Mouse (Mus musculus) T-helper 2 cell (primary cell): ENCODE measurements around the gene Zfpm1.

Source experiments
- in situ Hi-C: fragments of 300-600 bp; cut with MboI, MseI; formaldehyde crosslinking; loops from one replicate; pipeline ENCODE4 v1.15.1; 2025; ENCODE audit warnings: high pct_unique_total_duplicates

Zfpm1 gene

GRCm38 (mm10) chr8:122345181-122346095 is 63.5 kb downstream of the Zfpm1 start:
- in situ Hi-C loops, result no loop called here

DNA sequence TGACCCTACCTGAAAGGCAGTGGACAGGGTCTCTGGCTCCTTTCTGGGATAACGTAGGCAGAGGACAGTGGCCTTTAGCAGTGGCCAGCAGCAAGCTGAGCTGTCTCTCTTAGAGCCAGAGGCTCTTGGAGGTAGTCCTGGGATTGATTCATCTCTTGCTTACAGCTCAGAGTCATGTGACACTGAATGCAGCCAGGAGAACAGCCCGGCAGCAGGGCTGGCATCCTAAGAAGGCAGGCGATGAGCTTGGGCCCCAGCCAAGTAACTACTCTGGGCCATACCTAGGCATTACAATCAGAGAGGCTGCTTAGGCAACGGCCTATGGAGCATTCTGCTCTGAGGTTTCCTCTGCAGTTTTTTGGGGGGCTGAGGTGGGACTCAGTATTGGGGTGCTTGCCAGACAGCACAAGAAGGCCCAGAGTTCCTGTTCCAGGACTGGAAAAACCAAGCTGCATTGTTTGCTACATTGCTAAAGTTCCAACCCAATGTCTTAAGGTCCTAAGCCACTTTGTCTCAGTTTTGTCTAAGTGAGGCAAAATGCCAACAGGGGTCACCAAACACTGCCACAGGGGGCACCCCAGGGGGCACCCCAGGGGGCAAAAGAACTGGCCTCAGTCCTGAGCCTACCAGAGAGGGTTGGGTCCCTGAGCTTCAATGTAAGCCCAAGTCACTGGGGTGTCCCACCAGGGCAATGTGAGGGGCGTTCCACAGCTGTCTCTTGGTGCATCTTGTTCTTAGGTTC is 66.0 kb downstream of the Zfpm1 start:
- in situ Hi-C loops, result no loop called here

- in situ Hi-C loops, result loop anchor here (10.0 kb wide), 1 partner anchor 175 kb away; no protein-coding TSS in a partner anchor
Measured at GRCm38 (mm10) chr8:122349357-122350297, 67.7 kb downstream of the Zfpm1 start.

GRCm38 (mm10) chr8:122350309-122351089 is 68.6 kb downstream of the Zfpm1 start:
- in situ Hi-C loops, result loop anchor here (10.0 kb wide), 1 partner anchor 176 kb away; no protein-coding TSS in a partner anchor

DNA sequence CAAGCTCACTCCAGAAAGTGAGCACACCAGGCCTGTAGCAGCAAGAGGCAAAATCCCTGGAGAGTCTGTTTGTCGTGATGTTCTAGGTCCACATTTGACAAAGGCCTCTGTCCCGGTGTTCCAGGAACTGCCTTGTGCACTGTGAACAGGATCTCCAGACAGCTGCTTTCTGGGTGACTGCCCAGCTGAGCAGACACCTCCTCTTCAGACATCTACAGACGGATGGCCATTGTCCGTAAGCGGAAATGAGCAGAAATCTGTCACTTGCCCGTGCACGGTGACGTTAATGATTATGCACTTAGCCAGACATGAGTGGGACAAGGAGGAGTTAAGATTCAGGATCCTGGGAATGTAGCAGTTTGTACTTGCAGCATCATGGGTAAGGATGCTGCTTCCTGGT is 72.2 kb downstream of the Zfpm1 start:
- in situ Hi-C loops, result loop anchor here (10.0 kb wide), 1 partner anchor 179 kb away; no protein-coding TSS in a partner anchor

GRCm38 (mm10) chr8:122355642-122356606 is 74.0 kb downstream of the Zfpm1 start:
- in situ Hi-C loops, result loop anchor here (10.0 kb wide), 1 partner anchor 181 kb away; no protein-coding TSS in a partner anchor

- in situ Hi-C loops, result loop anchor here (10.0 kb wide), 1 partner anchor 182 kb away; no protein-coding TSS in a partner anchor
Measured at GRCm38 (mm10) chr8:122357202-122357601, 75.3 kb downstream of the Zfpm1 start.

DNA sequence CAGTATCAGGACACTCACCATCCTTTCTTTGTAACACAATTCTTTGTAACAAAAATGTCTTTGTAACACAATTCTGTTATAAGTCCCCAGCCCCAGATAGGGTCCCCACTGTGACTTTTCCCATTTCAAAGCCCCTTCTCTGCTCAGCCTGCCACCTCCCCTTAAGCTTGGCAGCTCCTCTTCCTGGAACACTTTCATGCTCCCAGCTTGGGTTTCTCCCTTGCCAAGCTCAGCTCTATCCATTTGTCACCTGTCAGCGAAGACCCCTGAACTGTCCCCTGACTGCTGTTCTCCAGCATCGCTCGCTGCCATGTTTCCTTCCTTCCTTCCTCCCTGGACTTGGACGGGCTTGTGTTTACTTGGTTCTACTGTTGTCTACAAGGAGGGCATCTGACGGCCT is 75.7 kb downstream of the Zfpm1 start:
- in situ Hi-C loops, result loop anchor here (10.0 kb wide), 1 partner anchor 183 kb away; no protein-coding TSS in a partner anchor

- in situ Hi-C loops, result loop anchor here (10.0 kb wide), 1 partner anchor 184 kb away; no protein-coding TSS in a partner anchor
Measured at GRCm38 (mm10) chr8:122359111-122359775, 77.3 kb downstream of the Zfpm1 start.

- in situ Hi-C loops, result no loop called here
Measured at GRCm38 (mm10) chr8:122360696-122361416, 78.9 kb downstream of the Zfpm1 start, which contains the start of gene Trhr2. Gene Trhr2 (minus strand): TSS chr8:122360746.

GRCm38 (mm10) chr8:122362271-122362670 is 80.3 kb downstream of the Zfpm1 start:
- in situ Hi-C loops, result no loop called here

DNA sequence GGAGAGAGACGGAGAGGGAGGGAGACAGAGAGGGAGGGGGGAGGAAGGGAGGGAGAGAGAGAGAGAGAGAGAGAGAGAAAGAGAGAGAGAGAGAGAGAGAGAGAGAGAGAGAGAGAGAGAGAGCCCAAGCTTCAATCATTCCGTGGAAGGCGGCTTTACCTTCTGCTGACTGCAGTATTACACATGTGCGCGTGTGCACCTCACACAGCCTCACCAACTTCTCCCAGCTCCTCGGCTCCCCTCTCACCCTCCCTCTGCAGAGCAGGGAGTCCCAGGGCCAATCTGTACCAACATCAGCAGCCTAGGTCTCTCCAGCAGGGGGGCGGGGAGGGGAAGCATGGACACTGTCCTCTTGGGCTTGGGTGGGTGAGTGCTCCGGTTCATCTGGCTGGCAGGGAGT is 81.0 kb downstream of the Zfpm1 start:
- in situ Hi-C loops, result no loop called here

DNA sequence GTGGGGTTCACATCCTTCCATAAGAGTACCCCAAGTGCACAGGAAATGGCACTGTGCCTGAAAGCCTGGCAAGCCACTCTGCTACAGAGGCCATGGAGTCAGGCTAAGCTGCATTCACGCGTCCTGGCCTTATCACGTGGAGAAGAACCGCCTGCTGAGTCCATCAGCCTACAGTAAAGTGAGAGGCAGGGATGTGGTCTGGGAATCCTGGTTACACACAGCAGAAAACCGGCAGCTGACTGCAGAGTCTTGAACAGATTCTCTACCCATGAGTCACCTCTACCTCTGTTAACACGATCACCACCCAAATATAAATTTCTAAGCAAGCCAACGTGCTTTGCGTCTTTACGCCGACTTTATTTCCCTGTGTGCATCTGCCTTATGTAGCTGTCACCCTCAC is 86.6 kb downstream of the Zfpm1 start:
- in situ Hi-C loops, result no loop called here

- in situ Hi-C loops, result loop anchor here (5.0 to 10.0 kb wide), 2 partner anchors 97 to 1665 kb away; no protein-coding TSS in a partner anchor
Measured at GRCm38 (mm10) chr8:122369665-122370064, 87.7 kb downstream of the Zfpm1 start.

DNA sequence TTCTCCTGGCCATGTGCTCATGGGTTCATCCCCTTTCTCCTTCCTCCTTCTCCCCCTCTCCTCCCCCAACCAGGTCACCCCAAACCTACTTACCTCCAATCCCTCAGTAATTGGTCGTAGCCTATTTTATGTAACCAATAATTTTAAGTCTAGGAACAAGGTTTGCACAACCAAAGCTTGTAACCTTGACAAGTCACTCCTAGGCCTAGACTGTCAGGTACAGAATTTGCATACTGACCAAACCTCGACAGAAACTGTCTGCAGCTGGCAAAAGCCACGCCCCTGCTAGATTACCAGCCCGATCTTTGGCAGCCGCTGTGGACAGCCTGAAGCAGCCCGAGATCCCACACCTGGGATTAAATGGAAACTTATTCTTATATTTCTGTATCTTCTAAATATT is 89.8 kb downstream of the Zfpm1 start:
- in situ Hi-C loops, result loop anchor here (5.0 to 10.0 kb wide), 2 partner anchors 99 to 1663 kb away; no protein-coding TSS in a partner anchor

- in situ Hi-C loops, result loop anchor here (10.0 kb wide), 1 partner anchor 1659 kb away; no protein-coding TSS in a partner anchor
Measured at GRCm38 (mm10) chr8:122375320-122375719, 93.4 kb downstream of the Zfpm1 start.

- in situ Hi-C loops, result loop anchor here (10.0 kb wide), 1 partner anchor 1659 kb away; no protein-coding TSS in a partner anchor
Measured at GRCm38 (mm10) chr8:122375751-122376364, 93.9 kb downstream of the Zfpm1 start.
